Comparison of ENCODE assay signal across 8 mouse cellular contexts in the genomic region with DNA sequence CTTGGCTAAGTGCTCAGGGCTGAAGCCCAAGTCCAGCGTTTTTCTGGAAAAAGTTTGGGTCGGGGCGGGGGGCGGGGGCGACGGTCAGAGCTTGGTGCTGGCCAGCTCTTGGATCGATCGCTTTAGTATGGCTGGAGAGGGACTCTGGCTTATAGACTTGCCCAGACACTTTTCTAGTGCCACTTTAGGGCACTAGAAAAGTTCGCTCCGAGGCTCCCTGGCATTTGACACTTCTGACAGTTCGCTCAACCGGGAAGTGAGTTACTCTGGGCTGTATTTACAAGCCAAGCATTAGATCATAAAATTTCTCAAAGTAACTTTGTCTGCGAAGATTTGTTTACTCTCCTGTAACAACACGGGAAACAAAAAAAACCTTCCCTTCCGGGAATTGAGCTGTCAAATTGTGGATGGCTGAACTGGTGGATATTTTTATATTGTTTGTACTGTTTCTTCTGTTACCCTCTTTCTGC. TPM values are rescaled to one million over a fixed set of nuclear protein-coding genes. Genes with fewer than 3 reads are reported as not detected.
DNase-seq lines count a peak whose midpoint lies in the region; ATAC-seq and TF ChIP-seq lines count a peak whose summit lies in the region.

No protein-coding gene starts in this region.

- no peaks in the 10 kb centered on the region for H3K79me2 ChIP-seq in myocyte (ENCODE audit: control insufficient read depth, insufficient read depth)

- H3K9ac ChIP-seq in limb, embryonic 14.5 days (ENCODE audit: low read depth, low read length, severe bottlenecking): peak overlapping the region; percentile 46

- peak overlapping the region; percentile 81 for H3K4me3 ChIP-seq in bone marrow macrophage, adult 2 months (ENCODE audit: insufficient read depth, low read length)
- peak overlapping the region; percentile 44 for H3K4me3 ChIP-seq in limb, embryonic 14.5 days (replicated peaks; ENCODE audit: low read length)
- peak overlapping the region; percentile 41 for H3K4me3 ChIP-seq in myocyte

- H3K36me3 ChIP-seq in limb, embryonic 14.5 days (ENCODE audit: control insufficient read depth, insufficient read depth, low read length): no peaks in the 10 kb centered on the region
- H3K36me3 ChIP-seq in myocyte (ENCODE audit: control insufficient read depth, insufficient read depth): no peaks in the 10 kb centered on the region

- no peaks in the 10 kb centered on the region for H3K27me3 ChIP-seq in limb, embryonic 14.5 days (ENCODE audit: control insufficient read depth, insufficient read depth, low read length)
- H3K27me3 ChIP-seq in myocyte (ENCODE audit: control insufficient read depth, insufficient read depth, insufficient read length): no peaks in the 10 kb centered on the region

- H3K4me1 ChIP-seq in bone marrow macrophage, adult 2 months (ENCODE audit: control insufficient read depth, insufficient read depth, low read length): peaks cover 33% of the 10 kb centered on the region
- H3K4me1 ChIP-seq in limb, embryonic 14.5 days (ENCODE audit: control insufficient read depth, insufficient read depth, low read length): no peaks in the 10 kb centered on the region; the same call in 1 of the 2 replicates

- H3K9me3 ChIP-seq in limb, embryonic 14.5 days (ENCODE audit: control insufficient read depth, low read length): no peaks in the 10 kb centered on the region

- peak overlapping the region; percentile 26 for H3K27ac ChIP-seq in bone marrow macrophage, adult 2 months (ENCODE audit: insufficient read depth, low read depth, low read length)
- H3K27ac ChIP-seq in limb, embryonic 14.5 days (replicated peaks; ENCODE audit: low read depth, low read length): no peak overlapping the region

- WGBS in limb, embryonic 14.5 days: 4% methylated on average over 14 of the region's 15 CpGs

- TF ChIP-seq CTCF in bone marrow macrophage, adult 2 months (IDR thresholded peaks at IDR 0.05; ENCODE audit: low read depth, low read length): no peak

- DNase-seq in 3T3-L1 (ENCODE audit: low read depth, low spot score): peak; percentile 50
- DNase-seq in heart, postnatal 14 days: peak; percentile 16 to 19
- no peak for DNase-seq in limb, embryonic 14.5 days (ENCODE audit: low spot score)
- no peak for DNase-seq in layer of hippocampus, postnatal 14 days (ENCODE audit: low spot score in 2 of 2)
- no peak for DNase-seq in gastrocnemius, adult 18-20 months (ENCODE audit: low spot score)

- H3K4me2 ChIP-seq in limb, embryonic 14.5 days (replicated peaks; ENCODE audit: low read depth, low read length, severe bottlenecking): peak overlapping the region; percentile 81
- peak overlapping the region; percentile 89 for H3K4me2 ChIP-seq in myocyte (ENCODE audit: low read depth)

- intact Hi-C loops in heart, postnatal 14 days (cut with DNase I): no loop called here

- TF ChIP-seq POLR2A in bone marrow macrophage, adult 2 months (IDR thresholded peaks at IDR 0.05; ENCODE audit: borderline replicate concordance, low read depth, low read length): no peak
- no peak for TF ChIP-seq POLR2A in limb, embryonic 14.5 days (IDR thresholded peaks at IDR 0.05; ENCODE audit: borderline replicate concordance, extremely low read depth, insufficient read depth, insufficient read length)
- TF ChIP-seq POLR2A in myocyte (IDR thresholded peaks at IDR 0.05; ENCODE audit: insufficient read length, low read depth): no peak

- no peak overlapping the region for H3ac ChIP-seq in myocyte (ENCODE audit: control insufficient read depth, insufficient read length)

- 0 out of 2 replicates have a peak, but pooled peaks have one; percentile 12 for ATAC-seq in limb, embryonic 14.5 days (ENCODE audit: low FRiP score, low read depth)
- ATAC-seq in megakaryocyte progenitor cell, adult 5-6 weeks (replicated peaks; ENCODE audit: poor library complexity): no peak

TF ChIP-seq in myocyte, 11 proteins besides CTCF, POLR2A, EP300 and RAD21:
- no peak for TF ChIP-seq TCF12 (IDR thresholded peaks at IDR 0.05; ENCODE audit: insufficient read depth, poor library complexity, severe bottlenecking)
TF ChIP-seq in myocyte: peak in this region for 0.

RNA-seq across cellular contexts. Expression of a gene that starts 0.4 kb away (rescaled TPM):
- polyA plus RNA-seq in bone marrow macrophage, adult 2 months (2012; ENCODE audit: insufficient read depth, insufficient read length, missing spikeins): 18.6 and 21.7 TPM in 2 replicates
- 10 to 100 TPM; 14.5 to 16.7 TPM for total RNA-seq in heart, postnatal 14 days (2021)
- polyA plus RNA-seq in limb, embryonic 14.5 days (2012; rRNA removed): 1.3 and 1.7 TPM in 2 replicates
- 4.2 and 6.1 TPM in 2 replicates for polyA plus RNA-seq in limb, embryonic 14.5 days (2014; fragmentation: Nextera tagmentation; extraction: Ambion mirVana)
- 2.8 TPM for polyA plus RNA-seq in myocyte (2012; fragmentation: generic; extraction: Trizol)
- 1 to 10 TPM; 1.9 to 2.0 TPM for total RNA-seq in layer of hippocampus, postnatal 14 days (2021)
- total RNA-seq in megakaryocyte progenitor cell, adult 5-6 weeks (2015): 1.6 and 4.6 TPM in 2 replicates
- total RNA-seq in megakaryocyte progenitor cell, adult 5-6 weeks (2017): 1.3 and 2.3 TPM in 2 replicates
- 1 to 10 TPM; 3.8 to 5.9 TPM for total RNA-seq in gastrocnemius, adult 18-20 months (2021)

RNA-seq across cellular contexts. Expression of a gene that starts 35.5 kb away (rescaled TPM):
- polyA plus RNA-seq in bone marrow macrophage, adult 2 months (2012; ENCODE audit: insufficient read depth, insufficient read length, missing spikeins): 22.4 and 25.9 TPM in 2 replicates
- total RNA-seq in heart, postnatal 14 days (2021): 100 to 1,000 TPM; 391 to 443 TPM
- 289 and 290 TPM in 2 replicates for polyA plus RNA-seq in limb, embryonic 14.5 days (2012; rRNA removed)
- polyA plus RNA-seq in limb, embryonic 14.5 days (2014; fragmentation: Nextera tagmentation; extraction: Ambion mirVana): 241 and 313 TPM in 2 replicates
- 2,495 TPM for polyA plus RNA-seq in myocyte (2012; fragmentation: generic; extraction: Trizol)
- 10 to 100 TPM; 16.4 to 22.9 TPM for total RNA-seq in layer of hippocampus, postnatal 14 days (2021)
- 0.10 and 0.12 TPM in 2 replicates for total RNA-seq in megakaryocyte progenitor cell, adult 5-6 weeks (2015)
- 0.17 TPM in 1 of 2 replicates, not detected in the other for total RNA-seq in megakaryocyte progenitor cell, adult 5-6 weeks (2017)
- total RNA-seq in gastrocnemius, adult 18-20 months (2021): 10 to 100 TPM; 51.7 to 82.1 TPM

Comparison
In these comparisons a context has a peak if more than half of its experiments do, and no peak if none do; other contexts are left out.
1. DNase-seq: peak in 3T3-L1 (single experiment) and heart, postnatal 14 days (2 of 2); none in limb, embryonic 14.5 days (single experiment), layer of hippocampus, postnatal 14 days (0 of 2) and gastrocnemius, adult 18-20 months (single experiment).
2. RNA of a gene that starts 35.5 kb away (total RNA-seq): 391 to 443 TPM in heart, postnatal 14 days, 51.7 to 82.1 TPM in gastrocnemius, adult 18-20 months and 16.4 to 22.9 TPM in layer of hippocampus, postnatal 14 days; 0.10 to 0.17 TPM in megakaryocyte progenitor cell, adult 5-6 weeks; every median in the first group is over 10 times any median in the second.
3. Peak in every context shown above with its lines, with median percentiles within 50 percentile points of each other: H3K4me3 ChIP-seq.